ENCODE assay signal across 32 mouse cellular contexts in genomic region chr1:21084661-21085060, GRCm38 (mm10). TPM values are rescaled to one million over a fixed set of nuclear protein-coding genes. Genes with fewer than 3 reads are reported as not detected.
DNase-seq lines count a peak whose midpoint lies in the region; ATAC-seq and TF ChIP-seq lines count a peak whose summit lies in the region.
"Had no signal": no experiment of that assay in that cellular context is flagged by ENCODE, and none has a peak within 500 bp of the region (broad histone marks: within the 10 kb centered on the region; RNA-seq: fewer than 3 reads in every experiment).

No protein-coding gene starts in this region.

- 62% methylated on average over 2 of the region's 2 CpGs for WGBS in forebrain, embryonic 14.5 days
- WGBS in forebrain, embryonic 10.5 days: 87% methylated on average over 2 of the region's 2 CpGs
- 74% methylated on average over 2 of the region's 2 CpGs for WGBS in forebrain, embryonic 13.5 days

- H3K36me3 ChIP-seq in forebrain, embryonic 14.5 days (ENCODE audit: control insufficient read depth, insufficient read depth, low read length): no peaks in the 10 kb centered on the region
- H3K36me3 ChIP-seq in forebrain, embryonic 10.5 days (replicated peaks): no peaks in the 10 kb centered on the region
- no peaks in the 10 kb centered on the region for H3K36me3 ChIP-seq in forebrain, embryonic 13.5 days (ENCODE audit: poor library complexity, severe bottlenecking)
- H3K36me3 ChIP-seq: embryonic facial prominence, embryonic 10.5 days; embryonic facial prominence, embryonic 13.5 days; heart, embryonic 12.5 days; heart, embryonic 15.5 days; hindbrain, embryonic 10.5 days had no signal

- no peak for TF ChIP-seq POLR2A in brain, embryonic 14.5 days (IDR thresholded peaks at IDR 0.05; ENCODE audit: borderline replicate concordance, extremely low read depth, insufficient read depth, insufficient read length, poor library complexity, severe bottlenecking)

- no peak overlapping the region for H3K27ac ChIP-seq in forebrain, embryonic 14.5 days (ENCODE audit: low read depth, low read length)
- no peak overlapping the region for H3K27ac ChIP-seq in forebrain, embryonic 10.5 days
- H3K27ac ChIP-seq in forebrain, embryonic 13.5 days: no peak overlapping the region
- H3K27ac ChIP-seq: embryonic facial prominence, embryonic 10.5 days; embryonic facial prominence, embryonic 13.5 days; heart, embryonic 15.5 days; hindbrain, embryonic 10.5 days; hindbrain, embryonic 14.5 days had no signal

- peak; percentile 24 for DNase-seq in forebrain, embryonic 14.5 days (ENCODE audit: low spot score)
- DNase-seq in forebrain, embryonic 10.5 days (ENCODE audit: extremely low spot score, low spot score): no peak
- peak; percentile 34 for DNase-seq in Muller cell, postnatal 12 days (ENCODE audit: inconsistent ontology term)
- peak; percentile 36 for DNase-seq in brain, embryonic 14.5 days (ENCODE audit: low read depth)
- no peak for DNase-seq in cerebellum, adult 11 months
- no peak for DNase-seq in layer of hippocampus, postnatal 36 days
- DNase-seq: adrenal gland, postnatal 10 days; adrenal gland, postnatal 36 days; cerebellum, adult 11-12 months; cerebellum, adult 8-10 months; cerebellum, postnatal 10 days; cerebellum, postnatal 36 days; embryo, embryonic 11 days; gastrocnemius, postnatal 10 days; gastrocnemius, postnatal 36 days; heart, adult 18-20 months; heart, postnatal 10 days; heart, postnatal 36 days; kidney, adult 2 months had no signal

- H3K4me2 ChIP-seq in forebrain, embryonic 14.5 days (ENCODE audit: low read length): no peak overlapping the region
- no peak overlapping the region for H3K4me2 ChIP-seq in forebrain, embryonic 13.5 days
- H3K4me2 ChIP-seq: embryonic facial prominence, embryonic 13.5 days; heart, embryonic 12.5 days; heart, embryonic 15.5 days; hindbrain, embryonic 14.5 days had no signal

- no peak overlapping the region for H3K9ac ChIP-seq in forebrain, embryonic 14.5 days (ENCODE audit: low read length)
- H3K9ac ChIP-seq in forebrain, embryonic 13.5 days: no peak overlapping the region
- H3K9ac ChIP-seq: embryonic facial prominence, embryonic 13.5 days; heart, embryonic 12.5 days; heart, embryonic 15.5 days; hindbrain, embryonic 14.5 days had no signal

- no peaks in the 10 kb centered on the region for H3K27me3 ChIP-seq in forebrain, embryonic 14.5 days (replicated peaks; ENCODE audit: control insufficient read depth, insufficient read depth, low read length)
- H3K27me3 ChIP-seq in forebrain, embryonic 10.5 days (ENCODE audit: poor library complexity, severe bottlenecking): no peaks in the 10 kb centered on the region
- H3K27me3 ChIP-seq in forebrain, embryonic 13.5 days: no peaks in the 10 kb centered on the region
- H3K27me3 ChIP-seq: embryonic facial prominence, embryonic 13.5 days; heart, embryonic 12.5 days; heart, embryonic 15.5 days; Patski had no signal

- no peak overlapping the region for H3K4me3 ChIP-seq in forebrain, embryonic 14.5 days (ENCODE audit: low read depth, low read length)
- H3K4me3 ChIP-seq in forebrain, embryonic 10.5 days: no peak overlapping the region
- no peak overlapping the region for H3K4me3 ChIP-seq in forebrain, embryonic 13.5 days
- H3K4me3 ChIP-seq: embryonic facial prominence, embryonic 10.5 days; embryonic facial prominence, embryonic 13.5 days; erythroblast, embryonic 14.5 days; heart, embryonic 12.5 days; heart, embryonic 15.5 days; hindbrain, embryonic 10.5 days had no signal

- no peaks in the 10 kb centered on the region for H3K4me1 ChIP-seq in forebrain, embryonic 14.5 days (ENCODE audit: control insufficient read depth, insufficient read depth, low read length)
- H3K4me1 ChIP-seq in forebrain, embryonic 10.5 days: peaks cover 6% of the 10 kb centered on the region
- H3K4me1 ChIP-seq in forebrain, embryonic 13.5 days: peaks cover 3% of the 10 kb centered on the region; the same call in 1 of the 2 replicates

- TF ChIP-seq CTCF in brain, embryonic 14.5 days (IDR thresholded peaks at IDR 0.05; ENCODE audit: borderline replicate concordance, extremely low read depth, insufficient read depth, insufficient read length): no peak

- no peak for ATAC-seq in forebrain, embryonic 14.5 days
- ATAC-seq in granulocyte monocyte progenitor cell, adult 5-6 weeks (replicated peaks; ENCODE audit: poor library complexity, severe bottlenecking): peak; percentile 49
- no peak for ATAC-seq in forebrain, embryonic 13.5 days
- ATAC-seq: CD4-positive, CD25-positive, alpha-beta regulatory T cell, adult 4 months; forebrain, embryonic 16.5 days; intestine, postnatal 0 days; Patski had no signal

- H3K9me3 ChIP-seq in forebrain, embryonic 14.5 days (replicated peaks; ENCODE audit: control insufficient read depth, low read length): no peaks in the 10 kb centered on the region
- no peaks in the 10 kb centered on the region for H3K9me3 ChIP-seq in forebrain, embryonic 10.5 days
- H3K9me3 ChIP-seq in forebrain, embryonic 13.5 days (replicated peaks): no peaks in the 10 kb centered on the region
- H3K9me3 ChIP-seq: embryonic facial prominence, embryonic 10.5 days; embryonic facial prominence, embryonic 13.5 days; heart, embryonic 12.5 days; heart, embryonic 15.5 days; hindbrain, embryonic 10.5 days had no signal

RNA-seq across cellular contexts. Expression of gene Tram2, which starts 5.6 kb away (rescaled TPM):
- 2.2 and 2.3 TPM in 2 replicates for polyA plus RNA-seq in forebrain, embryonic 14.5 days (2014; fragmentation: Nextera tagmentation; extraction: Ambion mirVana)
- 5.6 and 6.5 TPM in 2 replicates for polyA plus RNA-seq in forebrain, embryonic 10.5 days (2016; fragmentation: Nextera tagmentation; extraction: Ambion mirVana)
- 4.3 and 5.2 TPM in 2 replicates for polyA plus RNA-seq in brain, embryonic 14.5 days (2012; rRNA removed)
- total RNA-seq in granulocyte monocyte progenitor cell, adult 5-6 weeks (2014; fragmentation: Nextera tagmentation): 8.9 and 9.3 TPM in 2 replicates
- total RNA-seq in granulocyte monocyte progenitor cell, adult 5-6 weeks (2017): 2.2 and 4.0 TPM in 2 replicates
- total RNA-seq in layer of hippocampus, postnatal 36 days (2021): 1 to 10 TPM in 1 of 2 experiments, under 1 TPM in 1; 0.94 to 1.2 TPM
- 2.3 TPM in 2 replicates for polyA plus RNA-seq in forebrain, embryonic 13.5 days (2015; fragmentation: Nextera tagmentation; extraction: Ambion mirVana)
- polyA plus RNA-seq: erythroblast, embryonic 14.5 days had no signal

Comparison
In these comparisons a context has a peak if more than half of its experiments do, and no peak if none do; other contexts are left out.
1. DNase-seq: peak in forebrain, embryonic 14.5 days (single experiment), Muller cell, postnatal 12 days (single experiment) and brain, embryonic 14.5 days (single experiment); none in forebrain, embryonic 10.5 days (single experiment), cerebellum, adult 11 months (single experiment) and layer of hippocampus, postnatal 36 days (0 of 2).